In the genomic region with DNA sequence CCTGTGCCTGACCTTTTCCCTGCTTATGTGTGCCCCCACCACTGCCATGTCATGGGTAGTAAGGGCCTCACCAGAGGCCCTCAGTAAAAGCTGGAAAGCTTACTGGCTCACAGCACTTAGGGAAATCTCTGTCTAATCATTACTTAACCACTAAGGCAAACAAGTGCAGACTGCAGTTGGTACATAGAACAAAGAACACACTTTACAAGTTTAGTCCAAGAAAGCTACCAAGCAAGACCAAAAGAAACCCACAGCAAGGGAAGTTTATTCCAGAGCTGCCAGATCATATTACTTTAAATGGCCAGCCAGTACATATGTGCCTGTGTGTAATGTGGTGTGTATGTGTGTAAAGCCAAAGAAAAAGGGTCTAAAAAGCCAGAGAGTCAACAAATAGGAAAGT, we compare ENCODE assay signal across 14 mouse cellular contexts. TPM values are rescaled to one million over a fixed set of nuclear protein-coding genes. Genes with fewer than 3 reads are reported as not detected.
A peak's percentile ranks its signal among the peaks of the same experiment; 100 is the strongest.
DNase-seq lines count a peak whose midpoint lies in the region; ATAC-seq lines count a peak whose summit lies in the region.
"Had no signal": no experiment of that assay in that cellular context is flagged by ENCODE, and none has a peak within 500 bp of the region (broad histone marks: within the 10 kb centered on the region; RNA-seq: fewer than 3 reads in every experiment).

No protein-coding gene starts in this region.

- H3K27ac ChIP-seq in heart, embryonic 13.5 days (replicated peaks), result 0 out of 2 replicates have a peak overlapping the region, but pooled peaks have one; percentile 15
- H3K27ac ChIP-seq in liver, embryonic 13.5 days, result peak overlapping the region; percentile 72
- H3K27ac ChIP-seq in midbrain, embryonic 13.5 days, result no peak overlapping the region
- H3K27ac ChIP-seq: hindbrain, embryonic 12.5 days; liver, embryonic 14.5 days had no signal

- no peak overlapping the region for H3K4me3 ChIP-seq in heart, embryonic 13.5 days
- no peak overlapping the region for H3K4me3 ChIP-seq in liver, embryonic 13.5 days (replicated peaks)
- no peak overlapping the region for H3K4me3 ChIP-seq in midbrain, embryonic 13.5 days (replicated peaks)
- H3K4me3 ChIP-seq: hindbrain, embryonic 12.5 days had no signal

- H3K4me2 ChIP-seq in heart, embryonic 13.5 days, result no peak overlapping the region
- no peak overlapping the region; the same call in 1 of the 2 replicates for H3K4me2 ChIP-seq in liver, embryonic 13.5 days
- H3K4me2 ChIP-seq in midbrain, embryonic 13.5 days (replicated peaks), result no peak overlapping the region
- H3K4me2 ChIP-seq: hindbrain, embryonic 12.5 days had no signal

- no peak overlapping the region for H3K9ac ChIP-seq in heart, embryonic 13.5 days
- H3K9ac ChIP-seq in liver, embryonic 13.5 days, result no peak overlapping the region
- no peak overlapping the region for H3K9ac ChIP-seq in midbrain, embryonic 13.5 days (replicated peaks)
- H3K9ac ChIP-seq: forebrain, postnatal 0 days; hindbrain, embryonic 12.5 days; liver, embryonic 14.5 days had no signal

- H3K27me3 ChIP-seq in heart, embryonic 13.5 days (replicated peaks), result no peaks in the 10 kb centered on the region
- H3K27me3 ChIP-seq in liver, embryonic 13.5 days, result no peaks in the 10 kb centered on the region
- no peaks in the 10 kb centered on the region for H3K27me3 ChIP-seq in midbrain, embryonic 13.5 days
- H3K27me3 ChIP-seq: hindbrain, embryonic 12.5 days had no signal

- H3K4me1 ChIP-seq in heart, embryonic 13.5 days, result peaks cover 40% of the 10 kb centered on the region
- H3K4me1 ChIP-seq in liver, embryonic 13.5 days (replicated peaks), result peaks cover 58% of the 10 kb centered on the region
- peaks cover 13% of the 10 kb centered on the region for H3K4me1 ChIP-seq in midbrain, embryonic 13.5 days (replicated peaks)

- no peak for DNase-seq in heart, adult 11 months
- DNase-seq in 416B (ENCODE audit: low read depth), result peak; percentile 53
- DNase-seq in kidney, adult 8-10 months, result peak; percentile 26 to 76
- no peak for DNase-seq in liver, embryonic 13.5 days
- no peak for DNase-seq in gastrocnemius, adult 18-20 months (ENCODE audit: low spot score)
- DNase-seq in cerebellum, postnatal 36 days, result no peak
- DNase-seq: adrenal gland, postnatal 14 days; forebrain, postnatal 0 days; midbrain, embryonic 14.5 days; retina, postnatal 1 day had no signal

- peaks cover 10% of the 10 kb centered on the region for H3K36me3 ChIP-seq in heart, embryonic 13.5 days
- H3K36me3 ChIP-seq in liver, embryonic 13.5 days, result peaks cover 9% of the 10 kb centered on the region; the same call in 1 of the 2 replicates
- peaks cover 4% of the 10 kb centered on the region for H3K36me3 ChIP-seq in midbrain, embryonic 13.5 days

- H3K9me3 ChIP-seq in heart, embryonic 13.5 days, result no peaks in the 10 kb centered on the region
- H3K9me3 ChIP-seq in liver, embryonic 13.5 days (replicated peaks), result no peaks in the 10 kb centered on the region
- no peaks in the 10 kb centered on the region for H3K9me3 ChIP-seq in midbrain, embryonic 13.5 days
- H3K9me3 ChIP-seq: hindbrain, embryonic 12.5 days had no signal

- ATAC-seq in heart, embryonic 13.5 days (ENCODE audit: extremely low read depth, insufficient number of reproducible peaks, low FRiP score, low TSS enrichment), result no peak
- no peak for ATAC-seq in liver, embryonic 13.5 days (ENCODE audit: low read depth)
- ATAC-seq in midbrain, embryonic 13.5 days, result no peak
- ATAC-seq: forebrain, postnatal 0 days had no signal

RNA-seq across cellular contexts. Expression of a gene that starts 6.3 kb away (rescaled TPM):
- 15.9 and 16.7 TPM in 2 replicates for polyA plus RNA-seq in heart, embryonic 13.5 days (2015; fragmentation: Nextera tagmentation; extraction: Ambion mirVana)
- polyA plus RNA-seq in liver, embryonic 13.5 days (2015; fragmentation: Nextera tagmentation; extraction: Ambion mirVana), result 10.3 and 12.5 TPM in 2 replicates
- total RNA-seq in gastrocnemius, adult 18-20 months (2021), result 10 to 100 TPM; 12.8 to 13.7 TPM
- 13.0 and 14.3 TPM in 2 replicates for polyA plus RNA-seq in midbrain, embryonic 13.5 days (2015; fragmentation: Nextera tagmentation; extraction: Ambion mirVana)

RNA-seq across cellular contexts. Expression of a gene that starts 47.8 kb away (rescaled TPM):
- polyA plus RNA-seq in heart, embryonic 13.5 days (2015; fragmentation: Nextera tagmentation; extraction: Ambion mirVana), result 13.9 and 15.8 TPM in 2 replicates
- 17.1 and 19.7 TPM in 2 replicates for polyA plus RNA-seq in liver, embryonic 13.5 days (2015; fragmentation: Nextera tagmentation; extraction: Ambion mirVana)
- total RNA-seq in gastrocnemius, adult 18-20 months (2021), result 1 to 10 TPM; 2.6 TPM
- 17.8 and 20.9 TPM in 2 replicates for polyA plus RNA-seq in midbrain, embryonic 13.5 days (2015; fragmentation: Nextera tagmentation; extraction: Ambion mirVana)

Comparison
In these comparisons a context has a peak if more than half of its experiments do, and no peak if none do; other contexts are left out.
1. DNase-seq: peak in 416B (single experiment) and kidney, adult 8-10 months (2 of 2); none in heart, adult 11 months (single experiment), liver, embryonic 13.5 days (single experiment), gastrocnemius, adult 18-20 months (single experiment) and cerebellum, postnatal 36 days (0 of 2).